Mouse (Mus musculus) limb, embryonic 12.5 days (tissue): ENCODE measurements around the gene Gbp2b. TPM values are rescaled to one million over a fixed set of nuclear protein-coding genes. Genes with fewer than 3 reads are reported as not detected.

ENCODE experiments used
- ATAC-seq: fragments of 200-750 bp; cut with Nextera tagmentation; 2 replicates; pipeline ENCODE4 v1.8.0; 2017; ENCODE audit warnings: low read depth, moderate TSS enrichment; ENCODE audit not compliant: insufficient number of reproducible peaks, insufficient read depth, low FRiP score, low TSS enrichment
- H3K27ac ChIP-seq: fragments of 300-500 bp; sonication (generic); 2 replicates; pipeline ENCODE4 v1.5.1; 2016; ENCODE audit warnings: mild to moderate bottlenecking, moderate library complexity
- H3K27me3 ChIP-seq: fragments of 300-500 bp; sonication (generic); 2 replicates; pipeline ENCODE4 v1.6.1; 2016; ENCODE audit warnings: mild to moderate bottlenecking, moderate library complexity
- H3K36me3 ChIP-seq: fragments of 300-500 bp; sonication (generic); 2 replicates; pipeline ENCODE4 v1.6.1; 2016; ENCODE audit warnings: mild to moderate bottlenecking, moderate library complexity
- H3K4me1 ChIP-seq: fragments of 300-500 bp; sonication (generic); replicated peaks from 2 replicates; pipeline ENCODE4 v1.6.1; 2016
- H3K4me2 ChIP-seq: fragments of 300-500 bp; sonication (generic); 2 replicates; pipeline ENCODE4 v1.6.1; 2016; ENCODE audit warnings: mild to moderate bottlenecking, moderate library complexity
- H3K4me3 ChIP-seq: fragments of 300-500 bp; sonication (generic); replicated peaks from 2 replicates; pipeline ENCODE4 v1.5.1; 2016; ENCODE audit warnings: mild to moderate bottlenecking
- H3K9ac ChIP-seq: fragments of 300-500 bp; sonication (generic); replicated peaks from 2 replicates; pipeline ENCODE4 v1.6.1; 2016; ENCODE audit warnings: mild to moderate bottlenecking, moderate library complexity
- H3K9me3 ChIP-seq: fragments of 300-500 bp; sonication (generic); 2 replicates; pipeline ENCODE4 v1.6.1; 2016; ENCODE audit warnings: mild to moderate bottlenecking, moderate library complexity
- WGBS: fragments of 180-500 bp; shearing (Covaris S2); methylation state at CpG from one replicate; pipeline ENCODE4 v1.1.7; 2016; 5-methylcytosine and 5-hydroxymethylcytosine counted together
- polyA plus RNA-seq: library from polyadenylated mRNA; unstranded; fragments of >200 nt; fragmentation: Nextera tagmentation; extraction: Ambion mirVana; gene quantifications from 2 replicates; pipeline ENCODE4 v1.2.1, GENCODE M21; 2016

Gene Gbp2b
- polyA plus RNA-seq, 1 experiment from 2014 or later, result not detected

- H3K27me3 ChIP-seq, result no peaks in the 10 kb centered on the region
- no peak overlapping the region for H3K27ac ChIP-seq
- H3K4me1 ChIP-seq, result no peaks in the 10 kb centered on the region
- H3K4me3 ChIP-seq, result no peak overlapping the region
- ATAC-seq, result no peak
- H3K4me2 ChIP-seq, result no peak overlapping the region
- no peaks in the 10 kb centered on the region for H3K9me3 ChIP-seq
- no peak overlapping the region for H3K9ac ChIP-seq
- H3K36me3 ChIP-seq, result no peaks in the 10 kb centered on the region
- WGBS, result 84% methylated on average over 3 of the region's 3 CpGs
These were observed 17.5 kb upstream of the Gbp2b start for GRCm38 (mm10) chr3:142577108-142577507.

GRCm38 (mm10) chr3:142578342-142578741 is 16.3 kb upstream of the Gbp2b start:
- Histone ChIP-seq H3K9me3 (no peaks in the 10 kb centered on the region), H3K9ac (no peak overlapping the region), H3K4me3 (no peak overlapping the region), H3K27me3 (no peaks in the 10 kb centered on the region), H3K36me3 (no peaks in the 10 kb centered on the region), H3K27ac (no peak overlapping the region), H3K4me1 (no peaks in the 10 kb centered on the region), H3K4me2 (no peak overlapping the region)
- no peak for ATAC-seq
- 89% methylated on average over 4 of the region's 4 CpGs for WGBS

GRCm38 (mm10) chr3:142583067-142583466 is 11.6 kb upstream of the Gbp2b start:
- H3K27ac ChIP-seq, result no peak overlapping the region
- no peaks in the 10 kb centered on the region for H3K36me3 ChIP-seq
- no peak overlapping the region for H3K4me2 ChIP-seq
- no peak overlapping the region for H3K9ac ChIP-seq
- no peaks in the 10 kb centered on the region for H3K9me3 ChIP-seq
- 94% methylated on average over 4 of the region's 4 CpGs for WGBS
- ATAC-seq, result no peak
- no peaks in the 10 kb centered on the region for H3K27me3 ChIP-seq
- no peak overlapping the region for H3K4me3 ChIP-seq
- no peaks in the 10 kb centered on the region for H3K4me1 ChIP-seq

DNA sequence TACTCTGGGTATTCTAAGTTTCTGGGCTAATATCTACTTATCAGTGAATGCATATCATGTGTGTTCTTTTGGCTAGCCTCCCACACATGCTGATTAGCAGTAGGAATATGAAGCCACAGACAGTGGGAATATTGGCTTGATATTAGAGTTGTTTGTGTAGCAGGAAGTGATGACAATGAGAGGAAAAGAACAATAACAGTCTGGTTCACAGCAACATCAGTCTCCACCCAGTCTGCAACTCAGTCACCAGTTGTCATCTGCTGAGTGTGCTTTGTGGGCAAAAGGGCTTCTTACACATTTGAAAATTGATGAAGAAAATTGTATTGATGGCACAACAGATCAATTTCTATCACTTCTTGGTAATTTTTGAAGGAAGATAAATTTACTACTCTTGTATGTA is 7.3 kb upstream of the Gbp2b start:
- no peaks in the 10 kb centered on the region for H3K9me3 ChIP-seq
- no peaks in the 10 kb centered on the region for H3K4me1 ChIP-seq
- no peak overlapping the region for H3K4me2 ChIP-seq
- no peak overlapping the region for H3K9ac ChIP-seq
- H3K27ac ChIP-seq, result no peak overlapping the region
- H3K27me3 ChIP-seq, result no peaks in the 10 kb centered on the region
- no peaks in the 10 kb centered on the region for H3K36me3 ChIP-seq
- no peak for ATAC-seq
- H3K4me3 ChIP-seq, result no peak overlapping the region

DNA sequence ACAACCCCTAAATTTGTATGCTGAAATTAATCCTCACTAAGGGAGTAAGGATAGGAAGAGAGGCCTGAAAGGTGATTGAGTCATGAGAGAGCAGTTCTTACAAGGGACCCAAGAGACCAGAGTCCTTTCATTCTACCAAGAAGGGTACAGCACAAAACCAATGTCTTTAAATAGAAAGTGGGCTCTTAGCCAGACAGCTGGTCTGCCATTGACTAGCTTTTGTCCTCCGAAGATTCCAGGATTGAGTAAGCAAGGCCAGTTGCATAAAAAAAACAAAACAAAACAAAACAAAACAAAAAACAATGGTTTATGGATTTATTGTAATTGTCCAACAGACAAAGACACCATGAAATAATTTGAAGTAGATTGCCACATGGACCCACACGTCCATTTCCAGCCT is 5.8 kb upstream of the Gbp2b start:
- Histone ChIP-seq H3K4me1 (no peaks in the 10 kb centered on the region), H3K4me3 (no peak overlapping the region), H3K27me3 (no peaks in the 10 kb centered on the region), H3K36me3 (no peaks in the 10 kb centered on the region), H3K27ac (no peak overlapping the region), H3K4me2 (no peak overlapping the region), H3K9me3 (no peaks in the 10 kb centered on the region), H3K9ac (no peak overlapping the region)
- ATAC-seq, result no peak
- 81% methylated on average over 2 of the region's 2 CpGs for WGBS

DNA sequence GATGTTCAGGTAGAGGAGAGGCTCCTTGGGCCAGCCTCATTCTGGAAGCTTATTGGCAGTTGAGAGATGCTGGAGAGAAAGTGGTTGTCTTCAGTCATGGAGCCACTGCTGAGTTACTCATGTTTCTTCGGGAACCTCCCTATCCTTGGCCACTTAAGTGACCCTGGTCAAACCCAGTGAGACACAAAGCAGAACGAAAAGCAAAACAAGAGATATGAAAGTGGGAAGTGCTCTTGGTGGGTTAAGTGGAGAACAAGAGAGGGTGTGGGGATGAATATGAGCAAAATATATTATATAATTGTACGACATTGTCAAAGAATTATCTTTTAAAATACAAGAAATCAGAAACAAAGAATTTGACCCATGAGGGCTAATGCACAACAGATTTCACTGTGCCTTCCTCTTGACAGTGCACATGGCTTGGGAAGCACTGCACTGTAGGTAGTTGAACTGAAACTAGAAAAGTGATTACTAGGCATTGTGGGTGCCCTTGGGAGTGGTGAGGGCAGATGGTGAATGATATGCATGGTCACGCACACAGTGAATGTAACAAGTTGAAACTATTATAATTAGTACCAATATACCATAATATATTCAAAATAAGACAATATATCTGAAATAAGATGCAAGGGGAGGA is 4.1 kb upstream of the Gbp2b start:
- H3K27me3 ChIP-seq, result no peaks in the 10 kb centered on the region
- no peaks in the 10 kb centered on the region for H3K9me3 ChIP-seq
- no peak overlapping the region for H3K4me3 ChIP-seq
- no peaks in the 10 kb centered on the region for H3K36me3 ChIP-seq
- H3K9ac ChIP-seq, result no peak overlapping the region
- 85% methylated on average over 4 of the region's 4 CpGs for WGBS
- no peak for ATAC-seq
- H3K4me2 ChIP-seq, result no peak overlapping the region
- H3K27ac ChIP-seq, result no peak overlapping the region
- no peaks in the 10 kb centered on the region for H3K4me1 ChIP-seq

GRCm38 (mm10) chr3:142597923-142598322 is 3.3 kb downstream of the Gbp2b start:
- no peak overlapping the region for H3K9ac ChIP-seq
- no peak overlapping the region for H3K27ac ChIP-seq
- no peaks in the 10 kb centered on the region for H3K9me3 ChIP-seq
- 86% methylated on average over 3 of the region's 3 CpGs for WGBS
- H3K4me3 ChIP-seq, result no peak overlapping the region
- no peaks in the 10 kb centered on the region for H3K36me3 ChIP-seq
- no peaks in the 10 kb centered on the region for H3K27me3 ChIP-seq
- no peaks in the 10 kb centered on the region for H3K4me1 ChIP-seq
- no peak overlapping the region for H3K4me2 ChIP-seq
- ATAC-seq, result no peak

GRCm38 (mm10) chr3:142601675-142602074 is 7.0 kb downstream of the Gbp2b start:
- no peak for ATAC-seq
- no peak overlapping the region for H3K9ac ChIP-seq
- H3K4me3 ChIP-seq, result no peak overlapping the region
- H3K27ac ChIP-seq, result no peak overlapping the region
- H3K4me2 ChIP-seq, result no peak overlapping the region
- H3K27me3 ChIP-seq, result no peaks in the 10 kb centered on the region
- H3K9me3 ChIP-seq, result no peaks in the 10 kb centered on the region
- no peaks in the 10 kb centered on the region for H3K36me3 ChIP-seq
- H3K4me1 ChIP-seq, result no peaks in the 10 kb centered on the region

- H3K9me3 ChIP-seq, result no peaks in the 10 kb centered on the region
- no peaks in the 10 kb centered on the region for H3K27me3 ChIP-seq
- WGBS, result 91% methylated on average over 3 of the region's 3 CpGs
- no peaks in the 10 kb centered on the region for H3K36me3 ChIP-seq
- no peak overlapping the region for H3K27ac ChIP-seq
- no peak overlapping the region for H3K4me3 ChIP-seq
- no peak overlapping the region for H3K4me2 ChIP-seq
- H3K9ac ChIP-seq, result no peak overlapping the region
- ATAC-seq, result no peak
- H3K4me1 ChIP-seq, result no peaks in the 10 kb centered on the region
These were observed 24.0 kb downstream of the Gbp2b start for GRCm38 (mm10) chr3:142618658-142619057.

DNA sequence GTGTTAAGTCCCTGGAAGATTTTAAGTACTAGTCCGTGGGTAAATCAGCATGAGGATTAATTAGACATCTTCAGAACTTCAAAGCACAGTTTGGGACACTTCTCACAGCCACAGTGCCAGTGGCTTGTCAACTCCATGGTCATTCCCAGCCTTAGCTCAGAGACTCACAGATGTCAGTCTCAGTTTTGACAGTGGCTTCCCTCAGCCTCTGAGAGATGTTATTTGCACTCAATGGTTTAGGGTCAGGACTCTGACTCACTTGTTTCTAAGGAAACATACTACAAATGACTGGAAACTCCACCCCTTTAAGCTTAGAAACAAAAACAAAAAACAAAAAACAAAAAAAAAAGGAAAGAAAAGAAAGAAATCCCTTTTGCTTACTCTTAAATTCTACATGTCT is 25.0 kb downstream of the Gbp2b start:
- Histone ChIP-seq H3K4me1 (no peaks in the 10 kb centered on the region), H3K9ac (no peak overlapping the region), H3K4me3 (no peak overlapping the region), H3K9me3 (no peaks in the 10 kb centered on the region), H3K36me3 (no peaks in the 10 kb centered on the region), H3K27ac (no peak overlapping the region), H3K27me3 (no peaks in the 10 kb centered on the region), H3K4me2 (no peak overlapping the region)
- 43% methylated on average over 1 of the region's 1 CpGs for WGBS
- ATAC-seq, result no peak

GRCm38 (mm10) chr3:142620111-142620955 is 25.7 kb downstream of the Gbp2b start, which contains the start of gene Gbp2:
Gene Gbp2 (plus strand): TSS chr3:142620602.
- Histone ChIP-seq H3K9ac (no peak within 1 kb of the TSS), H3K4me1 (no peaks in the 10 kb centered on the region), H3K27me3 (no peaks in the 10 kb centered on the region), H3K27ac (no peak within 1 kb of the TSS), H3K4me2 (0 out of 2 replicates have a peak within 1 kb of the TSS, but pooled peaks have one; percentile 13), H3K4me3 (no peak within 1 kb of the TSS), H3K36me3 (no peaks in the 10 kb centered on the region), H3K9me3 (no peaks in the 10 kb centered on the region)
- WGBS, result 66% methylated on average over 4 of the region's 4 CpGs
- no peak for ATAC-seq
